Mouse (Mus musculus) limb, embryonic 10.5 days (tissue): ENCODE measurements around the gene Creg1. TPM values are rescaled to one million over a fixed set of nuclear protein-coding genes. Genes with fewer than 3 reads are reported as not detected.
A peak's percentile ranks its signal among the peaks of the same experiment; 100 is the strongest.
"Not testable (repeated sequence)": the region's sequence is repeated elsewhere in the genome, so short reads cannot be mapped to it uniquely, and the experiment has no call there.

Source experiments
- DNase-seq: peaks from one replicate; pipeline ENCODE4 v3.0.0-alpha.2; 2017; ENCODE audit warnings: low spot score
- H3K27ac ChIP-seq: fragments of 300-500 bp; sonication (generic); 2 replicates; pipeline ENCODE4 v1.5.1; 2016; ENCODE audit warnings: mild to moderate bottlenecking
- H3K27me3 ChIP-seq: fragments of 300-500 bp; sonication (generic); 2 replicates; pipeline ENCODE4 v1.6.1; 2016; ENCODE audit warnings: low read depth, mild to moderate bottlenecking; ENCODE audit not compliant: poor library complexity, severe bottlenecking
- H3K36me3 ChIP-seq: fragments of 300-500 bp; sonication (generic); 2 replicates; pipeline ENCODE4 v1.6.1; 2016; ENCODE audit warnings: mild to moderate bottlenecking, moderate library complexity
- H3K4me1 ChIP-seq: fragments of 300-500 bp; sonication (generic); 2 replicates; pipeline ENCODE4 v1.6.1; 2016
- H3K4me3 ChIP-seq: fragments of 300-500 bp; sonication (generic); 2 replicates; pipeline ENCODE4 v1.5.1; 2016; ENCODE audit warnings: mild to moderate bottlenecking, moderate library complexity
- H3K9me3 ChIP-seq: fragments of 300-500 bp; sonication (generic); replicated peaks from 2 replicates; pipeline ENCODE4 v1.6.1; 2016; ENCODE audit warnings: mild to moderate bottlenecking
- WGBS: fragments of 180-500 bp; shearing (Covaris S2); methylation state at CpG from one replicate; pipeline ENCODE4 v1.1.7; 2016; 5-methylcytosine and 5-hydroxymethylcytosine counted together
- polyA plus RNA-seq: library from polyadenylated mRNA; unstranded; fragments of >200 nt; fragmentation: Nextera tagmentation; extraction: Ambion mirVana; gene quantifications from 2 replicates; pipeline ENCODE4 v1.2.1, GENCODE M21; 2016

Creg1 gene
- polyA plus RNA-seq, 1 experiment from 2014 or later, result 36.0 TPM

DNA sequence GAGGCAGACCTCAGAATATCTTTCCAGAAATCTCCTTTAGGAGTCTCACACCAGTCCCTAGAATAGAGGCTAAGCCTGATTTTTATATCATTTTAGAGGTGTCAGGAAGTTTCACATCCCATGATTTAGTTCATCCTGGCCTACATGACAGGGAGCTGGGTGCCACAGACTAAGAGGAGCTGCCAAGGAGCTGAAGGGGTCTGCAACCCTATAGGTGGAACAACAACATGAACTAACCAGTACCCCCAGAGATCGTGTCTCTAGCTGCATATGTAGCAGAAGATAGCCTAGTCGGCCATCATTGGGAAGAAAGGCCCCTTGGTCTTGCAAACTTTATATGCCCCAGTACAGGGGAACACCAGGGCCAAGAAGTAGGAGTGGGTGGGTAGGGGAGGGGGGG, 1.0 kb upstream of the Creg1 start:
- H3K9me3 ChIP-seq, H3K4me3 ChIP-seq, H3K27ac ChIP-seq, DNase-seq, H3K36me3 ChIP-seq: not testable (repeated sequence)
- 73% methylated on average over 2 of the region's 2 CpGs for WGBS
- peaks cover 27% of the 10 kb centered on the region for H3K27me3 ChIP-seq
- H3K4me1 ChIP-seq, result peaks cover 29% of the 10 kb centered on the region

DNA sequence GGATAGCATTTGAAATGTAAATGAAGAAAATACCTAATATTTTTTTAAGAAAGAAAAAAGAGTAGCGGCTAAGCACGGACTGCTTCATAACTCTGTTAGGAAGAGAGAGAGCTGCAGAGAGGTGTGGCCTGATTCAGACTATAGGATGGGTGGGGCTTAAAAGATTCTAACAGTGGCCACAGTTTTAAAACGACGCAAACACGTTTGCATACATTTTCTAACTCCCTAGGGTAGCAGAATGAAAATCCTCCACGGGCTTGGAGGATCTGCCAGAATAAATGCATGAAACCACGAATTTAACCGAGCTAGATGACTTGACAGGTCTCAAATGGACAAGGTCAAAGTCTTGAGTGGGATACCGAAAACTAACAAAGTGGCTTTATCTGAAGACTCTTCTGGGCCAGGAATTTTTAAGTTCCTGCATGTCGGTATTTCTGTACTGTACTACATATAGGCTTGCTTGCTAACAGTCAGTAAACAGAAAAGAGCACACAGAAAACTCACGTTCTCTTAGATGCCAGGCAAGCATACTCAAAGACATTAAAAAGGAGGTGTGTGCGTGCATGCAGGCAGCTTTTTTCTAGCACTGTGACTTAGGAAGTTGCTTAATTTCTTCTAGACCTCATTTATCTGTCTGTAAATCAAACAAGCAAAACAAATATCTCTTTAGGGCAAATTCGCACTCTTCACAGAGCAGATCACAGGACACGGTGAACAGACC, 472 bp upstream of the Creg1 start:
- Histone ChIP-seq H3K4me3 (peak overlapping the region; percentile 92), H3K27me3 (peaks cover 33% of the 10 kb centered on the region), H3K4me1 (peaks cover 29% of the 10 kb centered on the region), H3K9me3 (no peaks in the 10 kb centered on the region), H3K36me3 (no peaks in the 10 kb centered on the region), H3K27ac (peak overlapping the region; percentile 83; the same call in 1 of the 2 replicates)
- no peak for DNase-seq
- 35% methylated on average over 14 of the region's 14 CpGs for WGBS

DNA sequence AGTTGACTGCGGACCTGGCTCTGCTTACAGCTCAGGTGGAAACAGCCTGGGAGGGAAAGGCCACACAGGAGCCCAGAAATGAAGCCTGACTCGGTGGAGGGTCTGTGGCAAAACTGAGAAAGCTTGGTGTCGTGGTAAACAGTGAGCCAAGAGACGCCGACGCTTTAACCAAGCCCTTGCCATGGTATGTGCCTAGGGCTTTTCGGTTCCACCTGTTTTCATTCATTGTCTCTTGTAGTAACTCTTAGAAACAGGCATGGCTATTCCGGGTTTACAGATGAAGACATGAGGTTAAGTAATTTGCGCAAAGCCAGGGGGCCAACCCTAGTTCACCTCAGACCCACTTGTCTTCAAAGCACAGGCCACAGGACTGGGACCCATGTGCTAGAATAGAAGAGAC, 1.0 kb downstream of the Creg1 start:
- no peaks in the 10 kb centered on the region for H3K36me3 ChIP-seq
- H3K27me3 ChIP-seq, result peaks cover 35% of the 10 kb centered on the region
- no peak for DNase-seq
- H3K4me3 ChIP-seq, result peak overlapping the region; percentile 92
- H3K27ac ChIP-seq, result no peak overlapping the region
- 51% methylated on average over 9 of the region's 9 CpGs for WGBS
- peaks cover 29% of the 10 kb centered on the region for H3K4me1 ChIP-seq
- H3K9me3 ChIP-seq, result no peaks in the 10 kb centered on the region

DNA sequence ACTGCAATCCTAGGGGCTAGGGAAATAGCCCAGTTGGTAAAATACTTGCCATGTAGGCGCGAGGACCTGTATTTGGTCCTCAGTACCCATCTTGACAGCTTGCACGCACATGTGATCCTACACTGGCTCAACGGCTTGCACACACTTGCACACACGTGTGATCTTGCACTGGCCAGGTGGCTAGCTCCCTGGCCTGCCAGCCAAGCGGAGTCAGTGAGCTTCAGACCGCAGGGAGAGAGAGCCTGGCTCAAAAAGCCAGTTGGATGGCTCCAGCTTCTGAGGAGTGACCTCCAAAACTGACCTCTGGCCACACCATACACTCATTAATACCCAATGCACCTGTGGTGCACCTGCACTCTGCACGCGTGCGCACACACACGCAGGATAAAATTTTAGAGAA, 1.5 kb downstream of the Creg1 start:
- peaks cover 35% of the 10 kb centered on the region for H3K27me3 ChIP-seq
- 85% methylated on average over 11 of the region's 11 CpGs for WGBS
- H3K27ac ChIP-seq, result no peak overlapping the region
- H3K36me3 ChIP-seq, result no peaks in the 10 kb centered on the region
- peaks cover 29% of the 10 kb centered on the region for H3K4me1 ChIP-seq
- no peaks in the 10 kb centered on the region for H3K9me3 ChIP-seq
- peak overlapping the region; percentile 92 for H3K4me3 ChIP-seq
- DNase-seq, result no peak

DNA sequence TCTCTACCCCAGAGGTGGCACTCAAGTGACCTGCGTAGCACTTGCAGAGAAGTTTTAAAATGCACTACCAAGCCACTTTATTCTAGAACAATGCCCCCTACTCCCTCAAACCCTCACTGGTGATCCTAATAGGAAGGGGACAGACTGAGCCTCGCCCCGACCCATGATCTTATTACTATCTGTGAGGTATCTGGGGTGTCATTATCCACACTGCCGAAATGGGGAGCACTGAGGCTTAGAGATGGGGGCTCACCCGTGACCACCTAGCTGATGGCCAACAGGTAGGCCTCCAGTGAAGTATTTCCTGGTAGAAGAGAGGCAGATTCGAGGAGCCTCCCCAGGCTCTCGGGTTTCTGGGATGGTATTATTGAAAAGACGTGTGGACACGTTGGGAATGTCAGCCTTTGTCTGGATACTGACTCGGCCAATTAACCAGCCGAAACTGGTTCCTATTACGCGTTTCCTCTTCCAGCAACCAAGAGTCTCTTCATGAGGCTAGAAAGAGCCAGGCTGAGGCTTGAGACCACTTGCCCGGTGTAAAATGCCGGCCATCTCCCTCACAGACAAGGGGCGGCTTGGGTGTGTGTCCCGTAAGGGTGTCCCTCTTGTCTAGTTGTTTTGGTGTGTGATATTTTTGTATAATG, 2.2 kb downstream of the Creg1 start:
- 86% methylated on average over 17 of the region's 17 CpGs for whole genome bisulfite sequencing
- DNase-seq, result no peak
- Histone ChIP-seq H3K4me1 (peaks cover 29% of the 10 kb centered on the region), H3K36me3 (0 out of 2 replicates have a peak, but pooled peaks cover under 1% of the 10 kb centered on the region), H3K9me3 (no peaks in the 10 kb centered on the region), H3K27me3 (peaks cover 35% of the 10 kb centered on the region), H3K27ac (no peak overlapping the region), H3K4me3 (no peak overlapping the region)

DNA sequence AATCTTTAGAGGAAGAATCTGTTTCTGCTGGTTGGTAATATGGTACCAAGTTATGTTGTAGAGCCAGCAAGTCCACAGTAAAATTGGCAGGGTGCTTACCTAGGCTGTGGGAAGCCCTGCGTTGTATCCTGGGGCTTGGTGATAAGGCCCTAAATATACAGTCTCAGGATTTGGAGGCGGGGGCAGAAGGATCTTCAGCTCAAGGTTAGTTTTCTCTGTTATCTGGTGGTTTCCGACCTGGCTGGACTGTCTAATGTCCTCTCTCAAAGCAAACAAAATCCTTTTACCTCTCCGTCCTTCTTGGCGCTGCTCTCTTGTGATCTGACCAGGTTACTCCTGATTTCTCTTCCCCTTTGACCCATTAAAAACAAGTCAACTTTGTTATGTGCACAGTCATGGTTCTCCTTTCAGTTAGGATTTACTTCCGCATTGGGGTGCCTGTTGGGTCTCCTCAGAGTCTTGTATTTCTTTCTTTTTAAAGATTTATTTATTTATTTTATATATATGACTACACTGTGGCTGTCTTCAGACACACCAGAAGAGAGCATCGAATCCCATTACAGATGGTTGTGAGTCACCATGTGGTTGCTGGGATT, 2.8 kb downstream of the Creg1 start:
- H3K4me3 ChIP-seq, result no peak overlapping the region
- H3K9me3 ChIP-seq, result no peaks in the 10 kb centered on the region
- 92% methylated on average over 7 of the region's 7 CpGs for WGBS
- H3K4me1 ChIP-seq, result peaks cover 31% of the 10 kb centered on the region
- DNase-seq, result no peak
- H3K36me3 ChIP-seq, result 0 out of 2 replicates have a peak, but pooled peaks cover 2% of the 10 kb centered on the region
- peaks cover 35% of the 10 kb centered on the region for H3K27me3 ChIP-seq
- H3K27ac ChIP-seq, result no peak overlapping the region; the same call in 1 of the 2 replicates

DNA sequence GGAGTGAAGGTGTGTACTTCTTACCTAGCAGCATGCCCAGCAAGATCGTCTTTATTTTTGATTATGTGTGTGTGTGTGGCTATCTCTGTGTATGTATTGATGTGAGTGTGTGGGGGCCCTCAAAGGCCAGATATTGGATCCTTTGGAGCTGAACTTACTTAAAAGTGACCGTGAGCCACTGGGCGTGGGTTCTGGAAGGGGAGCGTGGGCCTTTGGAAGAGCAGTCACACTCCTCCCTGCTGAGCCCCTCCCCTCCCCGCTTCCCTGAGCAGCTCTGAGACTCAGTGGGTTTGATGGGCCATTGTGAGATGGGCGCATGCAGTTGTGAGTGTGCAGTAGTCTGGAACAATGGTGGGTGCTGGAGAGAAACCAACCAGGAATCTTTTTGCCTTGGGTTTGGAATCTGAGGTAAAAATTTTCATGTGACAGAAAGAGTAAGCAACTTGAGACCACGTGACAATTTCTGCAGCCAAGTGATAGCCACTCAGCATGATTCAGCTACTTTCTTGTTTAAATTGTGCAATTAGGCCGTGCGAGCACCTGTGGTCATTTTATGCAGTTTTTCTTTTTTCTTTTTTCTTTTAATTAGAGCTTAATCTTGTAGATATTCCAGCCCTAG, 5.5 kb downstream of the Creg1 start:
- H3K9me3 ChIP-seq, result no peaks in the 10 kb centered on the region
- H3K4me3 ChIP-seq, result no peak overlapping the region
- DNase-seq, result no peak
- 0 out of 2 replicates have a peak, but pooled peaks cover 2% of the 10 kb centered on the region for H3K36me3 ChIP-seq
- H3K4me1 ChIP-seq, result peaks cover 27% of the 10 kb centered on the region
- H3K27me3 ChIP-seq, result peaks cover 34% of the 10 kb centered on the region
- no peak overlapping the region for H3K27ac ChIP-seq
- 85% methylated on average over 9 of the region's 9 CpGs for WGBS

DNA sequence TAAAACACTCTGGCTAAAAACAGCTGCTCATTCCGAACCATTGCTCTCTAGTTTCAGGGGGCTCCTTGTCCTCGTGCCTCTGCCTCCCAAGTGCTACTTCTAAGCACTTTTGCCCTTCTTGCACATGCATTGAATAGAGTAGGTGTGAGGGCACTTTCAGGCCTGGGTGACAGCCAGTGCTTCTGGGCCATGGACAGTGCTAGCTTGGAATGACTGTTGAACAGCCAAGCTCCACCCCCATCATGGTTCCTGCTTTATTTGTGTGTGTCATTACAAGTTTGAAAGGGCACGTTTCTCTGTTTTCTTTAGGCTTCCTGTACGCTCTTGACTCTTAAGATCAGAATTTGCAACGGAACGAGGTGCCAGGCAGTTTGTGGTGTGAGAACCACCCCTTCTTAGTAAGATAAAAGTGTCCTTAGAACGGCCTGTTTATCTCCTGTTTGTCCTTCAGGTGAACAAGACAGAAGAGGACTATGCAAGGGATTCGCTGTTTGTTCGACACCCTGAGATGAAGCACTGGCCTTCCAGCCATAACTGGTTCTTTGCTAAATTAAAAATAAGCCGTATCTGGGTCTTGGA, 6.7 kb downstream of the Creg1 start:
- H3K27me3 ChIP-seq, result peaks cover 21% of the 10 kb centered on the region
- no peak overlapping the region for H3K27ac ChIP-seq
- peaks cover 15% of the 10 kb centered on the region; the same call in 1 of the 2 replicates for H3K4me1 ChIP-seq
- H3K4me3 ChIP-seq, result no peak overlapping the region
- 0 out of 2 replicates have a peak, but pooled peaks cover 2% of the 10 kb centered on the region for H3K36me3 ChIP-seq
- no peak for DNase-seq
- 84% methylated on average over 10 of the region's 10 CpGs for WGBS
- H3K9me3 ChIP-seq, result no peaks in the 10 kb centered on the region

DNA sequence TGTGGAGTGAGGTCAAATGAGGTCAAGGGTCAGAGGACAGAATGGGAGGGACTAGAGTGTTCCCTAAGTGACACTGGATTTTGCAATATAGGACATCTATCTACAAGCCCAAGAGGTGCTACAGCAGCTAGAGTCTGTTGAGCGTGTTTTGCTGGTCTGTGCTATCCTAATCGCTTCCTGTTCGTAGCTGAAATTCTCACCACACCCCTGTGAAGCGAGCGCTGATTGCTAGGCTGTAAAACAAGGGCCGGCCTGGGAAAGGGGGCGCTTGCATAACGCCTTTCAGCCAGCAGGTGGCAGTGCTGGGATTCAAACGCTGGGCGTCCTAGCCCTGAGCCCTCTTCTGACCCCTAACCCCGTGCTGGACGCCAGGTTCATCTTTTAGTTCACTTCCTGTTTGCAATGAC, 7.9 kb downstream of the Creg1 start:
- DNase-seq, result peak; percentile 88
- Histone ChIP-seq H3K27me3 (peaks cover 16% of the 10 kb centered on the region), H3K4me1 (peaks cover 8% of the 10 kb centered on the region; the same call in 1 of the 2 replicates), H3K27ac (no peak overlapping the region), H3K4me3 (no peak overlapping the region), H3K9me3 (no peaks in the 10 kb centered on the region), H3K36me3 (0 out of 2 replicates have a peak, but pooled peaks cover 2% of the 10 kb centered on the region)
- WGBS, result 1% methylated on average over 12 of the region's 12 CpGs

DNA sequence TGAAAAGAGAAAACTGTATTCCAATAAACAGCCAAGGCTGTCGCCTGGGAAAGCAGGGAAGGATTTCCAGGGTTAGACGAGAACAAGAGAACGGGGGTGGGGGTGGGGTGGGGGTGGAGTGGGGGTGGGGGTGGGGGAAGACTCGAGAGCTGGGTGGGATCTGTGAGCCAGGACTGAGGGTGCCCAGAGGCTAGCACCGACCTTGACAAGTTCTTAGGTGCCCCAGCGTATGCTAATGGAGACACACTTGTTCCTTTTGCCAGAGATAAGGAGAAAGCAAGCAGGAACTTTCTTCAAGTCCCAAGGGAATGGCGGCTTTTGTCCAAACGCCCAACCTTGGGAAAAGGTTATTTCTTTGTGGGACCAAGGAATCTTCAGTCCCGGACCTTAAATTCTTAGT, 8.5 kb downstream of the Creg1 start:
- H3K4me3 ChIP-seq, result no peak overlapping the region
- 54% methylated on average over 9 of the region's 9 CpGs for WGBS
- H3K27me3 ChIP-seq, result peaks cover 16% of the 10 kb centered on the region
- peaks cover 8% of the 10 kb centered on the region; the same call in 1 of the 2 replicates for H3K4me1 ChIP-seq
- H3K9me3 ChIP-seq, result no peaks in the 10 kb centered on the region
- no peak overlapping the region for H3K27ac ChIP-seq
- 0 out of 2 replicates have a peak, but pooled peaks cover 2% of the 10 kb centered on the region for H3K36me3 ChIP-seq
- no peak for DNase-seq

DNA sequence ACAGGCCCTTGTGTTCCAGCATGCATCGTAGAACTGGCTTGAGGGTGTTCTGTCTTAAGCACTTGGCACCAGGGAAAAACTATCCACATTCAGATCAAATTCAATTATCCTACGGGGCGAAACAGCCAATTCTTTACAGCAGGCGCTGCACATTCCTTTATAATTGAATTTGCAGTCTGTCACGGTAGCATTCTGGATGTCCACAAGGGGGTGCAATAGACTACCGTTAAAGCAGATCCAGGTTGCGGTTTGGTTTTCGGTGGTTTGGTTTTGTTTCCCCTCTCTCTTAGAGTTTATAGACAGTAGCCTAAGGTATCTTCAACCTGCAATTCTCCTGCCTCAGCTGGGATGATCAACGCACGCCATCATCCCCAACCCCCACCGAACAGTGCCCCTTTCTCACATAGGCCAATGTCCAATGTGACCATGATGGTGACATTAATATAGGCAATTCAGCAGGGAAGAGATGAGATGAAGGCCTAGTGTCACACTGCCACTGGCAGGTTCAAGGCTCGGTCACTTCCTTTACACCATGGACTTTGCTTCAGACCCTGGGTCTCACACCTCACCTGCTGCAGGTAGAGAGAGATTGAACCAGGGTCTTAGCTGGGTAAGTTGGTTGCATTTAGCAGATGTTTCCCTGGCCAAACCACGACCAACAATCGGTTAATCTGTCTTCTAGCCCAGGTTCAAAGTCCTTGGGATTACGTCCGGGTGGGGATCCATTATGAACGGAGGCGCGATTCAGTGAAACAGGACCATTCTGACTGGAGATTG, 12.2 kb downstream of the Creg1 start:
- no peak overlapping the region for H3K4me3 ChIP-seq
- H3K4me1 ChIP-seq, result peaks cover 17% of the 10 kb centered on the region
- no peaks in the 10 kb centered on the region for H3K9me3 ChIP-seq
- no peak overlapping the region for H3K27ac ChIP-seq
- peaks cover 15% of the 10 kb centered on the region; the same call in 1 of the 2 replicates for H3K27me3 ChIP-seq
- WGBS, result 54% methylated on average over 19 of the region's 19 CpGs
- DNase-seq, result peak; percentile 65
- 0 out of 2 replicates have a peak, but pooled peaks cover 2% of the 10 kb centered on the region for H3K36me3 ChIP-seq
